Mouse (Mus musculus): ENCODE measurements at regions not wholly inside any gene's neighbourhood (a gene's known extent, or its start where the extent isn't known, plus 50 kb on each side); places are given as distances from the start of the nearest gene placed in this dataset.
"Not testable (repeated sequence)": the region's sequence is repeated elsewhere in the genome, so short reads cannot be mapped to it uniquely, and the experiment has no call there.

DNA sequence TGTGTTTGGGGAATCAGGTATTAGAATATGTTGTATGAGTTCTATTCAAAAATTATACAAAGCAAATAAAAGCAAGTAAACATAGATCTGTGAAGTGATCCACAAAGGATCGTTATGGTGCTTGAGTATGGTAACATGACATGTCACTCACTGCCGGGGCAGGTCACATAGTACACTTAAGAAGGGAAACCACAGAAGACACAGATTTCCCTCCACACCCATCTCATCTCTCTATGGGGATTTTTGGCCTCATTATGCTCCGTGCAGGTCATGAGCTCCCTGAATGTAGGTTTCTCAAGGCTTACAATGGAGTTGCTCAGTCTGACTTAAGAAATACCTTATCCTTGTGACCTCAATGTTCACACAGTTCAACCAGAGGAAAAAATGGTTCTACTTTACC, 1034.8 kb upstream of the Zfp386 start:
- H3K27ac ChIP-seq (ENCODE audit: low read depth, low read length), result no peak overlapping the region
- no peaks in the 10 kb centered on the region for H3K27me3 ChIP-seq (replicated peaks; ENCODE audit: control insufficient read depth, insufficient read depth, low read length)
- WGBS, result 79% methylated on average over 3 of the region's 3 CpGs
- no peak for TF ChIP-seq CTCF (IDR thresholded peaks at IDR 0.05; ENCODE audit: low read depth)
- no peak for ATAC-seq
- no peaks in the 10 kb centered on the region for H3K9me3 ChIP-seq (ENCODE audit: control insufficient read depth)
- H3K36me3 ChIP-seq (ENCODE audit: control insufficient read depth, insufficient read depth), result no peaks in the 10 kb centered on the region
- H3K4me1 ChIP-seq (replicated peaks; ENCODE audit: control insufficient read depth, insufficient read depth, low read length), result no peaks in the 10 kb centered on the region
- H3K9ac ChIP-seq (ENCODE audit: low read depth, low read length), result no peak overlapping the region
- H3K4me2 ChIP-seq (replicated peaks; ENCODE audit: low read depth), result no peak overlapping the region
- no peak overlapping the region for H3K4me3 ChIP-seq (ENCODE audit: low read depth, low read length)

DNA sequence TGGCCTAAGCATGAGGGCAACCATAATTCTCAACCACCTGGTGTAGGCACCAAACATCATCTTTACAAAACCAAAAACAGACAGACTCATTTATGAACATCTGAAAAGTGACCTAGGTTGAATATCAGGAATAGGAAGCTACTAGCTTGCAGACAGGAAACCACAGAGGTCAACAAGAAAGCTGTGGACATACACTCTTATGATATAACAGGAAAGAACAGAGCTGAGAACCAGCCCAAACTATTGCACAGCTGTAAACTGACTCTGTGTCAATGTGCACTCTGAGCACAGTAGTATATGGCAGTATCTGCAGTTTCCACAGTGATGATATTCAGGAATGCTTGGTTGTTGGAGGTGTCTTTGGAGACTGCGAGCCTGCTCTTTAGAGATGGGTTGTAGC, 1023.8 kb upstream of the Zfp386 start:
- Histone ChIP-seq H3K4me1 (replicated peaks; ENCODE audit: control insufficient read depth, insufficient read depth, low read length) (no peaks in the 10 kb centered on the region), H3K4me2 (replicated peaks; ENCODE audit: low read depth) (no peak overlapping the region), H3K27me3 (replicated peaks; ENCODE audit: control insufficient read depth, insufficient read depth, low read length) (no peaks in the 10 kb centered on the region), H3K9ac (ENCODE audit: low read depth, low read length) (no peak overlapping the region), H3K36me3 (ENCODE audit: control insufficient read depth, insufficient read depth) (no peaks in the 10 kb centered on the region), H3K9me3 (ENCODE audit: control insufficient read depth) (no peaks in the 10 kb centered on the region), H3K4me3 (ENCODE audit: low read depth, low read length) (no peak overlapping the region), H3K27ac (ENCODE audit: low read depth, low read length) (no peak overlapping the region)
- 83% methylated on average over 1 of the region's 1 CpGs for whole genome bisulfite sequencing
- TF ChIP-seq CTCF (IDR thresholded peaks at IDR 0.05; ENCODE audit: low read depth), result no peak
- no peak for ATAC-seq

DNA sequence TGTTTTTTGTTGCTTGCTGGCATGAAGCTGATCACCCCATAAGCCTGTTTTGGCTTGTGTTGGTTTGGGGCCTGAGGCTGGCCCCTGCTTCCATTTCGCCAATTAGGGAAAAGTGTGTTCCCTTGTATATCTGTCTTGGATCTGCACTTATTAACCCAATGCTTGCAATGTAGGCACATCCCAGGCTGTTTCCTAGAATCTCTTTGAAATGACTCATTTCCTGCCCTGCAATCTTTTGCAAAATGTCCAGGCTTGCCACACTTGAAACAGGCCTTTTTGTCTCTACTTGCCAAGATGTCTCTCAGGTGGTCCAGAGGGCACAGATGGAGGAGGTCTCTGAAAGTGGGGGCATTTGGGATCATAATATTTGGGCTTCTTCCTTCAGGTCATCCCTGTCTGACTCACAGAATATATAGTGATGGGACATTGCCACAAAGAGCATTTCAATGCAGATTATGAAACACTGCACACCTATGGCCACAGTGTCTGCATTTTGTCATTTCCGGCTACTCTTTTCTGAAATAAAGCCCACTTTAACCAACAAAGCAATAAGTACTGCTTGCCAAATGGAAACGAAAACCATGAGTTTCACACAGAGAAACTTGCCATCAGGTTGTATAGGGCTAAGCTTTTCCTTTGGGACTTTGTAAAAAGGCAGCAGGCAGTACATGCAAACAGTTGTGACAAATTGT, 1012.9 kb upstream of the Zfp386 start:
- no peak for TF ChIP-seq CTCF (IDR thresholded peaks at IDR 0.05; ENCODE audit: low read depth)
- 75% methylated on average over 3 of the region's 3 CpGs for WGBS
- Histone ChIP-seq H3K27ac (ENCODE audit: low read depth, low read length) (no peak overlapping the region), H3K27me3 (replicated peaks; ENCODE audit: control insufficient read depth, insufficient read depth, low read length) (no peaks in the 10 kb centered on the region), H3K4me3 (ENCODE audit: low read depth, low read length) (no peak overlapping the region), H3K4me2 (replicated peaks; ENCODE audit: low read depth) (no peak overlapping the region), H3K9ac (ENCODE audit: low read depth, low read length) (no peak overlapping the region), H3K9me3 (ENCODE audit: control insufficient read depth) (0 out of 2 replicates have a peak, but pooled peaks cover 3% of the 10 kb centered on the region), H3K36me3 (ENCODE audit: control insufficient read depth, insufficient read depth) (no peaks in the 10 kb centered on the region), H3K4me1 (replicated peaks; ENCODE audit: control insufficient read depth, insufficient read depth, low read length) (no peaks in the 10 kb centered on the region)
- ATAC-seq, result no peak

DNA sequence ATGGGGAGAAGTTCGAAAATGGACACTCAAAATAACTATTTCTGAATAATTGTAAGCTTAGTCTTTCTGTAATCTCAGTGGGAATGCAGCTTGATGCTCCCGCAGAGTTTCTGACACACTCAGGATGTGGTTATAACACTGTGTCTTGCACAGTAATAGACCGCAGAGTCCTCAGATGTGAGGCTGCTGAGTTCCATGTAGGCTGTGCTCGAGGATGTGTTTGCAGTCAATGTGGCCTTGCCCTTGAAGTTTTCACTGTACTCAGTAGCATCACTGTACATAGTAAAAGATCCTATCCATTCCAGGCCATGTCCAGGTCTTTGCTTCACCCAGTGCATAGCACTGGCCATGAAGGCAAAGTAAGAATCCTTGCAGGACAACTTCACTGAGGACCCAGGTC, 992.4 kb upstream of the Zfp386 start:
- no peaks in the 10 kb centered on the region for H3K36me3 ChIP-seq (ENCODE audit: control insufficient read depth, insufficient read depth)
- no peak for TF ChIP-seq CTCF (IDR thresholded peaks at IDR 0.05; ENCODE audit: low read depth)
- no peak overlapping the region for H3K9ac ChIP-seq (ENCODE audit: low read depth, low read length)
- H3K4me2 ChIP-seq (replicated peaks; ENCODE audit: low read depth), result no peak overlapping the region
- H3K27ac ChIP-seq (ENCODE audit: low read depth, low read length), result no peak overlapping the region
- no peak overlapping the region for H3K4me3 ChIP-seq (ENCODE audit: low read depth, low read length)
- no peaks in the 10 kb centered on the region for H3K4me1 ChIP-seq (replicated peaks; ENCODE audit: control insufficient read depth, insufficient read depth, low read length)
- no peak for ATAC-seq
- no peaks in the 10 kb centered on the region for H3K27me3 ChIP-seq (replicated peaks; ENCODE audit: control insufficient read depth, insufficient read depth, low read length)
- H3K9me3 ChIP-seq (ENCODE audit: control insufficient read depth), result no peaks in the 10 kb centered on the region
- 83% methylated on average over 4 of the region's 4 CpGs for WGBS

DNA sequence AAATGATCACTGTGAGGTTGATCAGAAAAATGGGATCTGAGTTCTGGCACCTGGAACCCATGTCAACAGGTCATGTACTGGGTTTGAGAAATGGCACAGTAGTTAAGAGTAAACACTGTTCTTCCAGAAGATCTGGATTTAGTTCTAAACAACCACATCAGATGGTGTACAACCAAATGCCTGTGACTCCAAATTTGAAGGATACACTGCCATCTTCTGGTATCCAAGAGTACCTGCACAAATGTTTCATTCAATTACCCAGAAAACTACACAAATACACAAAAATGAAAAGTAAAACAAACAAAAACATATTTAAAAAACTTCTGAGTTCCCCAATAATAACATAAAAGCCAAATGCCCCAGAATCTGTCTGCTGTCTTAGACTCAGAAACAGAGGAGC, 987.6 kb upstream of the Zfp386 start:
- H3K9ac ChIP-seq (ENCODE audit: low read depth, low read length); ATAC-seq; H3K9me3 ChIP-seq (ENCODE audit: control insufficient read depth); H3K27ac ChIP-seq (ENCODE audit: low read depth, low read length); H3K4me1 ChIP-seq (replicated peaks; ENCODE audit: control insufficient read depth, insufficient read depth, low read length); H3K4me3 ChIP-seq (ENCODE audit: low read depth, low read length); H3K36me3 ChIP-seq (ENCODE audit: control insufficient read depth, insufficient read depth); H3K4me2 ChIP-seq (replicated peaks; ENCODE audit: low read depth); H3K27me3 ChIP-seq (replicated peaks; ENCODE audit: control insufficient read depth, insufficient read depth, low read length): not testable (repeated sequence)

DNA sequence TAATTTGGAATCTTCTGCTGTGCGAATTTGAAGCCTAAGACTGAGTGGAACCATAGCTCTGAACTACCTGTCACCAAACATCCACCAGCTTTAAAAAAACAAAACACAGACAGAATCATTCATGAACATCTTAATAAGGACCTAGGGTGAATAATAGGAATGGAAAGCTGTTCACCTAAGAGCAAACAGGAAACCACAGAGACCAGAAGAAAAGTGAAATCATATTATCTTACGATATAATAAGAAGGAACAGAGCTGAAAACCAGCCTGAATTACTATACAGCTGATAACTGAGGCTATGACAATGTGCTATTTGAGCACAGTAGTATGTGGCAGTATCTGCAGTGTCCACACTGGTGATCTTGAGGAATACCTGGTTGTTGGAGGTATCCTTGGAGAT, 980.3 kb upstream of the Zfp386 start:
- Histone ChIP-seq H3K4me1 (replicated peaks; ENCODE audit: control insufficient read depth, insufficient read depth, low read length) (no peaks in the 10 kb centered on the region), H3K4me2 (replicated peaks; ENCODE audit: low read depth) (no peak overlapping the region), H3K9me3 (ENCODE audit: control insufficient read depth) (no peaks in the 10 kb centered on the region; the same call in 1 of the 2 replicates), H3K27ac (ENCODE audit: low read depth, low read length) (no peak overlapping the region), H3K4me3 (ENCODE audit: low read depth, low read length) (no peak overlapping the region), H3K27me3 (replicated peaks; ENCODE audit: control insufficient read depth, insufficient read depth, low read length) (no peaks in the 10 kb centered on the region), H3K9ac (ENCODE audit: low read depth, low read length) (no peak overlapping the region), H3K36me3 (ENCODE audit: control insufficient read depth, insufficient read depth) (no peaks in the 10 kb centered on the region)
- no peak for ATAC-seq
- WGBS, result 86% methylated on average over 2 of the region's 2 CpGs
- TF ChIP-seq CTCF (IDR thresholded peaks at IDR 0.05; ENCODE audit: low read depth), result no peak

DNA sequence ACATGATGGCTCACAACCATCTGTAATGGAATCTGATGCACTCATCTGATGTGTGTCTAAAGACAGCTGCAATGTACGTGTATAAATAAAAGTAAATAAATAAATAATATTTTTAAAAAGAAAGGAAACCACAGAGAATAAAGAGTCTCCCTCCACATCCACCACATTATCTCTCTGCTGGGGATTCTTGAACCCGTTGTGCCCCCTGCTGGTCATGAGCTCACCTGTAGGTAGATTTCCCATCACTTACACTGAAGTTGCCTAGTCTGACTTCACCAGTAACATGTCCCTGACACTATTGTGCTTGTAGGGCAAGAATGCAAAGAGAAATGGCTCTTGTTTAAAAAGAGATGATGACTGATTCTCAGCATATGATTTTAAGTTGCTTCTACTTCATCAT, 956.1 kb upstream of the Zfp386 start:
- H3K9me3 ChIP-seq (ENCODE audit: control insufficient read depth); H3K4me2 ChIP-seq (replicated peaks; ENCODE audit: low read depth); H3K9ac ChIP-seq (ENCODE audit: low read depth, low read length); H3K4me1 ChIP-seq (replicated peaks; ENCODE audit: control insufficient read depth, insufficient read depth, low read length); H3K27me3 ChIP-seq (replicated peaks; ENCODE audit: control insufficient read depth, insufficient read depth, low read length); H3K36me3 ChIP-seq (ENCODE audit: control insufficient read depth, insufficient read depth); H3K4me3 ChIP-seq (ENCODE audit: low read depth, low read length); H3K27ac ChIP-seq (ENCODE audit: low read depth, low read length); ATAC-seq: not testable (repeated sequence)
- WGBS, result 74% methylated on average over 2 of the region's 2 CpGs
